Mouse (Mus musculus) thymus, adult 2 months (tissue): ENCODE data around the gene Prickle2.

ENCODE experiments used
- CTCF ChIP-seq: fragments of 200-500 bp; IDR thresholded peaks from 2 replicates; pipeline ENCODE4 v1.5.1; 2012; ENCODE audit warnings: mild to moderate bottlenecking, control low read depth, low read length, moderate library complexity, borderline replicate concordance; ENCODE audit not compliant: control insufficient read depth, poor library complexity, insufficient read depth; ENCODE audit errors: extremely low read depth
- POLR2A ChIP-seq: fragments of 200-500 bp; IDR thresholded peaks from 2 replicates; pipeline ENCODE4 v1.6.1; 2012; ENCODE audit warnings: mild to moderate bottlenecking, low read length, control low read depth, moderate library complexity; ENCODE audit not compliant: control insufficient read depth, poor library complexity, insufficient read depth; ENCODE audit errors: extremely low read depth

DNA sequence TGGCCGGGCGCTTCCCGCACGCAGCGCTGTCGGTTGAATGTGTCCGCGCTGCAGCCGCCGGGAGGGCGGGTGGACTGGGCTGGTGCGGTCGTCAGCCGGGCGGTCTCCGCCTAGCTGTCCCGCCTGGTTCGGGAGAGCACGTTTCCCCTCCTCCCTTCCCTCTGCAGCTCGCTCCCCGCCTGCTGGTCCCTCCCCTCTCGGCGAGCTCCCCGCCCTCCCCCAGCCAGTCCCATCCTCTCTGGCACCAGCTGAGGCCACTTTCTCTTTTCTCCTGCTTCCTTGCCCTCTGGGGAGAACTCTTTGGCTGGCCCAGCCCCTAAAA is at the start of gene Prickle2:
- no peak for TF ChIP-seq CTCF
- TF ChIP-seq POLR2A, result no peak
